Mouse (Mus musculus) gastrocnemius, adult 8-10 months (tissue): ENCODE measurements around the gene Olfr750. TPM values are rescaled to one million over a fixed set of nuclear protein-coding genes. Genes with fewer than 3 reads are reported as not detected.
A peak's percentile ranks its signal among the peaks of the same experiment; 100 is the strongest.

Experiments used
- DNase-seq, 2 experiments: peaks; one replicate each; pipeline ENCODE4 v3.0.0; 2022; ENCODE audit warnings: low spot score in 2 of 2
- total RNA-seq, 4 experiments: library from RNA; stranded (reverse); gene quantifications; 2 replicates each; pipeline ENCODE4 v1.2.4; 2022

Olfr750 gene
- total RNA-seq, 4 experiments from 2014 or later = not detected

- DNase-seq = no peak
Measured at GRCm38 (mm10) chr14:51027387-51028155, 46.7 kb downstream of the Olfr750 start.

- DNase-seq = peak in 1 of 2 experiments; percentile 15
Measured at GRCm38 (mm10) chr14:51026391-51027133, 47.7 kb downstream of the Olfr750 start.

- no peak for DNase-seq
Measured at GRCm38 (mm10) chr14:51024820-51025219, 49.4 kb downstream of the Olfr750 start.

- no peak for DNase-seq
Measured at GRCm38 (mm10) chr14:51023457-51023856, 50.8 kb downstream of the Olfr750 start.

- DNase-seq = peak in 1 of 2 experiments; percentile 9
Measured at GRCm38 (mm10) chr14:51017256-51017655, 57.0 kb downstream of the Olfr750 start.

Other genes with a start within 250 kb of the Olfr750 start
- 1 to 10 TPM; 7.2 to 9.4 (median 8.4) TPM for gene Tep1, start 203.9 kb downstream of the Olfr750 start, total RNA-seq
- gene Klhl33, start 176.9 kb downstream of the Olfr750 start, total RNA-seq = 10 to 100 TPM; 73.7 to 90.4 (median 77.6) TPM
- gene Osgep, start 149.5 kb downstream of the Olfr750 start, total RNA-seq = 10 to 100 TPM; 42.4 to 63.1 (median 48.7) TPM
- gene Apex1, start 149.5 kb downstream of the Olfr750 start, total RNA-seq = 10 to 100 TPM; 30.8 to 35.9 (median 33.3) TPM
- gene Pip4p1, start 143.6 kb downstream of the Olfr750 start, total RNA-seq = 10 to 100 TPM; 12.4 to 19.8 (median 18.4) TPM
- 1 to 10 TPM; 2.2 to 4.4 (median 3.2) TPM for gene Pnp, start 143.4 kb downstream of the Olfr750 start, total RNA-seq
- gene Gm49342, start 129.9 kb downstream of the Olfr750 start, total RNA-seq = 1 to 10 TPM; 2.1 to 5.2 (median 3.3) TPM
- gene Pnp2, start 118.4 kb downstream of the Olfr750 start, total RNA-seq = under 1 TPM in 3 of 4 experiments, not detected in 1; 0.29 to 0.64 (median 0.52) TPM
- not detected for gene Rnase10, start 66.7 kb downstream of the Olfr750 start, total RNA-seq
- gene Rnase9, start 32.6 kb downstream of the Olfr750 start, total RNA-seq = not detected
- not detected for gene Rnase11, start 24.3 kb downstream of the Olfr750 start, total RNA-seq
- not detected for gene Rnase12, start 16.8 kb downstream of the Olfr750 start, total RNA-seq
- gene Rnase4, start 16.6 kb upstream of the Olfr750 start, total RNA-seq = 10 to 100 TPM; 17.3 to 32.3 (median 23.6) TPM
- gene Ang, start 16.7 kb upstream of the Olfr750 start, total RNA-seq = 1 to 10 TPM; 1.2 to 3.0 (median 1.6) TPM
- not detected for gene Eddm3b, start 40.0 kb upstream of the Olfr750 start, total RNA-seq
- gene Rnase6, start 49.5 kb upstream of the Olfr750 start, total RNA-seq = not detected
- gene Rnase1, start 72.3 kb upstream of the Olfr750 start, total RNA-seq = not detected
- not detected for gene Rnase2b, start 87.8 kb upstream of the Olfr750 start, total RNA-seq
- gene Ang2, start 124.7 kb upstream of the Olfr750 start, total RNA-seq = not detected
- gene Ear14, start 129.0 kb upstream of the Olfr750 start, total RNA-seq = not detected
- 1 to 10 TPM in 2 of 4 experiments, under 1 TPM in 2; 0.48 to 5.7 (median 2.8) TPM for gene Rnase2a, start 181.7 kb upstream of the Olfr750 start, total RNA-seq